ENCODE assay signal across 7 mouse cellular contexts in genomic region chr17:24695326-24696010, GRCm38 (mm10). TPM values are rescaled to one million over a fixed set of nuclear protein-coding genes. Genes with fewer than 3 reads are reported as not detected.
A peak's percentile ranks its signal among the peaks of the same experiment; 100 is the strongest.
DNase-seq lines count a peak whose midpoint lies in the region; ATAC-seq and TF ChIP-seq lines count a peak whose summit lies in the region.

No protein-coding gene starts in this region.

- H3K4me3 ChIP-seq in forebrain, embryonic 10.5 days, result peak overlapping the region; percentile 84
- H3K4me3 ChIP-seq in limb, embryonic 11.5 days (ENCODE audit: low read depth, low read length), result peak overlapping the region; percentile 88
- peak overlapping the region; percentile 91 for H3K4me3 ChIP-seq in olfactory bulb, adult 2 months (ENCODE audit: insufficient read depth, low read depth, low read length)

- TF ChIP-seq POLR2A in olfactory bulb, adult 2 months (IDR thresholded peaks at IDR 0.05; ENCODE audit: insufficient read depth, low read depth, low read length), result no peak

- no peaks in the 10 kb centered on the region for H3K9me3 ChIP-seq in forebrain, embryonic 10.5 days
- H3K9me3 ChIP-seq in limb, embryonic 11.5 days (ENCODE audit: control insufficient read depth, low read length), result no peaks in the 10 kb centered on the region

- peak overlapping the region; percentile 79 for H3K9ac ChIP-seq in limb, embryonic 11.5 days (ENCODE audit: low read length)

- no peak for TF ChIP-seq CTCF in olfactory bulb, adult 2 months (IDR thresholded peaks at IDR 0.05; ENCODE audit: insufficient read depth, low read depth, low read length)

- H3K27ac ChIP-seq in forebrain, embryonic 10.5 days, result peak overlapping the region; percentile 94
- peak overlapping the region; percentile 75 for H3K27ac ChIP-seq in limb, embryonic 11.5 days (replicated peaks; ENCODE audit: low read depth, low read length)
- no peak overlapping the region for H3K27ac ChIP-seq in olfactory bulb, adult 2 months (ENCODE audit: insufficient read depth, low read depth, low read length)

- peaks cover 41% of the 10 kb centered on the region for H3K4me1 ChIP-seq in forebrain, embryonic 10.5 days
- peaks cover 9% of the 10 kb centered on the region; the same call in 1 of the 2 replicates for H3K4me1 ChIP-seq in limb, embryonic 11.5 days (ENCODE audit: control insufficient read depth, insufficient read depth, low read length)
- H3K4me1 ChIP-seq in olfactory bulb, adult 2 months (ENCODE audit: control insufficient read depth, insufficient read depth, low read length), result peaks cover 6% of the 10 kb centered on the region

- H3K36me3 ChIP-seq in forebrain, embryonic 10.5 days (replicated peaks), result peaks cover 36% of the 10 kb centered on the region
- H3K36me3 ChIP-seq in limb, embryonic 11.5 days (ENCODE audit: control insufficient read depth, insufficient read depth, low read length), result peaks cover 10% of the 10 kb centered on the region

- H3K27me3 ChIP-seq in forebrain, embryonic 10.5 days (ENCODE audit: poor library complexity, severe bottlenecking), result peaks cover 24% of the 10 kb centered on the region
- peaks cover 3% of the 10 kb centered on the region for H3K27me3 ChIP-seq in limb, embryonic 11.5 days (ENCODE audit: control insufficient read depth, insufficient read depth, low read length)

- DNase-seq in ovary, postnatal 10 days (ENCODE audit: low spot score), result peak; percentile 29
- DNase-seq in ovary, adult 18-20 months (ENCODE audit: low spot score), result no peak
- DNase-seq in forebrain, embryonic 10.5 days (ENCODE audit: extremely low spot score, low spot score), result no peak
- peak; percentile 55 for DNase-seq in limb, embryonic 11.5 days (ENCODE audit: low spot score)
- DNase-seq in layer of hippocampus, adult 9-10 months (ENCODE audit: low spot score), result no peak
- no peak for DNase-seq in gastrocnemius, postnatal 10 days

- peak; percentile 34; the same call in 1 of the 2 replicates for ATAC-seq in limb, embryonic 11.5 days (ENCODE audit: insufficient number of reproducible peaks, low FRiP score, low TSS enrichment, low read depth)

- H3K4me2 ChIP-seq in limb, embryonic 11.5 days (ENCODE audit: low read depth, severe bottlenecking), result peak overlapping the region; percentile 87

- 7% methylated on average over 51 of the region's 51 CpGs for WGBS in forebrain, embryonic 10.5 days
- 5% methylated on average over 51 of the region's 51 CpGs for WGBS in limb, embryonic 11.5 days
- 8% methylated on average over 51 of the region's 51 CpGs for WGBS in olfactory bulb, adult 2 months

RNA-seq across cellular contexts. Expression of gene Gfer, which starts 0.5 kb away (rescaled TPM):
- polyA plus RNA-seq in forebrain, embryonic 10.5 days (2016; fragmentation: Nextera tagmentation; extraction: Ambion mirVana), result 57.7 and 60.3 TPM in 2 replicates
- 53.0 and 63.3 TPM in 2 replicates for polyA plus RNA-seq in limb, embryonic 11.5 days (2014; fragmentation: Nextera tagmentation; extraction: Ambion mirVana)
- polyA plus RNA-seq in olfactory bulb, adult 2 months (2012; ENCODE audit: insufficient read depth, insufficient read length, low replicate concordance, missing spikeins), result not detected in 2 replicates
- total RNA-seq in gastrocnemius, postnatal 10 days (2021), result 10 to 100 TPM; 22.2 to 24.6 TPM

RNA-seq across cellular contexts. Expression of gene Noxo1, which starts 0.6 kb away (rescaled TPM):
- polyA plus RNA-seq in forebrain, embryonic 10.5 days (2016; fragmentation: Nextera tagmentation; extraction: Ambion mirVana), result 0.79 and 1.0 TPM in 2 replicates
- 1.5 and 1.7 TPM in 2 replicates for polyA plus RNA-seq in limb, embryonic 11.5 days (2014; fragmentation: Nextera tagmentation; extraction: Ambion mirVana)
- not detected in 2 replicates for polyA plus RNA-seq in olfactory bulb, adult 2 months (2012; ENCODE audit: insufficient read depth, insufficient read length, low replicate concordance, missing spikeins)
- 1 to 10 TPM; 1.6 to 1.9 TPM for total RNA-seq in gastrocnemius, postnatal 10 days (2021)

RNA-seq across cellular contexts. Expression of gene Syngr3, which starts 5.7 kb away (rescaled TPM):
- polyA plus RNA-seq in forebrain, embryonic 10.5 days (2016; fragmentation: Nextera tagmentation; extraction: Ambion mirVana), result 9.7 and 11.0 TPM in 2 replicates
- 6.6 and 6.9 TPM in 2 replicates for polyA plus RNA-seq in limb, embryonic 11.5 days (2014; fragmentation: Nextera tagmentation; extraction: Ambion mirVana)
- polyA plus RNA-seq in olfactory bulb, adult 2 months (2012; ENCODE audit: insufficient read depth, insufficient read length, low replicate concordance, missing spikeins), result not detected in 2 replicates
- total RNA-seq in gastrocnemius, postnatal 10 days (2021), result under 1 TPM; 0.16 to 0.52 TPM

RNA-seq across cellular contexts. Expression of gene Tbl3, which starts 12.0 kb away (rescaled TPM):
- 162 and 167 TPM in 2 replicates for polyA plus RNA-seq in forebrain, embryonic 10.5 days (2016; fragmentation: Nextera tagmentation; extraction: Ambion mirVana)
- polyA plus RNA-seq in limb, embryonic 11.5 days (2014; fragmentation: Nextera tagmentation; extraction: Ambion mirVana), result 120 and 121 TPM in 2 replicates
- not detected in 2 replicates for polyA plus RNA-seq in olfactory bulb, adult 2 months (2012; ENCODE audit: insufficient read depth, insufficient read length, low replicate concordance, missing spikeins)
- 10 to 100 TPM; 16.7 to 19.4 TPM for total RNA-seq in gastrocnemius, postnatal 10 days (2021)

RNA-seq across cellular contexts. Expression of gene Rnf151, which starts 22.4 kb away (rescaled TPM):
- polyA plus RNA-seq in forebrain, embryonic 10.5 days (2016; fragmentation: Nextera tagmentation; extraction: Ambion mirVana), result 0.43 and 0.69 TPM in 2 replicates
- polyA plus RNA-seq in limb, embryonic 11.5 days (2014; fragmentation: Nextera tagmentation; extraction: Ambion mirVana), result 0.16 TPM in 1 of 2 replicates, not detected in the other
- polyA plus RNA-seq in olfactory bulb, adult 2 months (2012; ENCODE audit: insufficient read depth, insufficient read length, low replicate concordance, missing spikeins), result not detected in 2 replicates
- total RNA-seq in gastrocnemius, postnatal 10 days (2021), result not detected

Comparison
In these comparisons a context has a peak if more than half of its experiments do, and no peak if none do; other contexts are left out.
1. DNase-seq: peak in ovary, postnatal 10 days (single experiment) and limb, embryonic 11.5 days (single experiment); none in ovary, adult 18-20 months (single experiment), forebrain, embryonic 10.5 days (single experiment), layer of hippocampus, adult 9-10 months (single experiment) and gastrocnemius, postnatal 10 days (single experiment).
2. Peak in every context shown above with its lines, with median percentiles within 50 percentile points of each other: H3K4me3 ChIP-seq.